Mouse (Mus musculus) bone marrow, adult 2 months (tissue): ENCODE measurements around the gene Tnxb. TPM values are rescaled to one million over a fixed set of nuclear protein-coding genes. Genes with fewer than 3 reads are reported as not detected.
A peak's percentile ranks its signal among the peaks of the same experiment; 100 is the strongest.

Source experiments
- H3K27ac ChIP-seq: fragments of 200-500 bp; 2 replicates; pipeline ENCODE4 v1.5.1; 2012; ENCODE audit warnings: low read depth, mild to moderate bottlenecking, control low read depth, inconsistent platforms, low read length; ENCODE audit not compliant: control insufficient read depth, poor library complexity, insufficient read depth
- H3K4me1 ChIP-seq: fragments of 200-500 bp; 2 replicates; pipeline ENCODE4 v1.6.1; 2011; ENCODE audit warnings: low read length; ENCODE audit not compliant: control insufficient read depth, insufficient read depth
- H3K4me3 ChIP-seq: fragments of 200-500 bp; replicated peaks from 2 replicates; pipeline ENCODE3; 2011; ENCODE audit warnings: mild to moderate bottlenecking, low read depth, low read length, control low read depth; ENCODE audit not compliant: control insufficient read depth
- CTCF ChIP-seq: fragments of 200-500 bp; IDR thresholded peaks from 2 replicates; pipeline ENCODE4 v1.5.1; 2011; ENCODE audit warnings: low read length, control low read depth; ENCODE audit not compliant: control insufficient read depth, insufficient read depth
- POLR2A ChIP-seq: fragments of 200-500 bp; IDR thresholded peaks from 2 replicates; pipeline ENCODE4 v1.6.1; 2011; ENCODE audit warnings: low read depth, mild to moderate bottlenecking, control low read depth, low read length, borderline replicate concordance; ENCODE audit not compliant: control insufficient read depth
- WGBS: fragments of 180-500 bp; shearing (Covaris S2); methylation state at CpG from one replicate; pipeline ENCODE4 v1.1.7; 2018; 5-methylcytosine and 5-hydroxymethylcytosine counted together
- polyA plus RNA-seq: library from polyadenylated mRNA; stranded (reverse); fragments of >200 nt; gene quantifications from 2 replicates; pipeline ENCODE4 v1.2.4, GENCODE M21; 2011; ENCODE audit warnings: low replicate concordance; ENCODE audit not compliant: missing spikeins, insufficient read depth, insufficient read length

Tnxb gene
- polyA plus RNA-seq, 1 experiment: 0.17 TPM

- Histone ChIP-seq H3K27ac (peak overlapping the region; percentile 45; the same call in 1 of the 2 replicates), H3K4me3 (peak overlapping the region; percentile 33), H3K4me1 (peaks cover 7% of the 10 kb centered on the region)
- 48% methylated on average over 30 of the region's 30 CpGs for WGBS
- TF ChIP-seq POLR2A: no peak
- no peak for TF ChIP-seq CTCF
Observed at GRCm38 (mm10) chr17:34645831-34646511, 24.4 kb upstream of the Tnxb start.

GRCm38 (mm10) chr17:34646906-34647787 lies 23.2 kb upstream of the Tnxb start, which contains the start of gene Atf6b:
TSS of gene Atf6b (plus strand) at chr17:34647146.
- TF ChIP-seq POLR2A: peak; percentile 49; the same call in 1 of the 2 replicates
- no peak for TF ChIP-seq CTCF
- H3K4me1 ChIP-seq: peaks cover 4% of the 10 kb centered on the region
- WGBS: under 1% methylated on average over 66 of the region's 66 CpGs
- peak within 1 kb of the TSS; percentile 72 for H3K27ac ChIP-seq
- peak within 1 kb of the TSS; percentile 88 for H3K4me3 ChIP-seq

GRCm38 (mm10) chr17:34648141-34648890 lies 22.0 kb upstream of the Tnxb start:
- no peak overlapping the region for H3K4me3 ChIP-seq
- TF ChIP-seq CTCF (no peak), POLR2A (no peak)
- WGBS: 84% methylated on average over 16 of the region's 16 CpGs
- peaks cover 4% of the 10 kb centered on the region for H3K4me1 ChIP-seq
- no peak overlapping the region for H3K27ac ChIP-seq

- Histone ChIP-seq H3K4me3 (no peak overlapping the region), H3K27ac (no peak overlapping the region), H3K4me1 (peaks cover 4% of the 10 kb centered on the region)
- WGBS: 65% methylated on average over 18 of the region's 18 CpGs
- no peak for TF ChIP-seq CTCF
- peak; percentile 0; the same call in 1 of the 2 replicates for TF ChIP-seq POLR2A
Observed at GRCm38 (mm10) chr17:34649106-34649864, 21.1 kb upstream of the Tnxb start.

GRCm38 (mm10) chr17:34650781-34651180 lies 19.6 kb upstream of the Tnxb start:
- TF ChIP-seq CTCF (no peak), POLR2A (no peak)
- H3K4me1 ChIP-seq: peaks cover 4% of the 10 kb centered on the region
- H3K27ac ChIP-seq: no peak overlapping the region
- 88% methylated on average over 14 of the region's 14 CpGs for WGBS
- H3K4me3 ChIP-seq: no peak overlapping the region

- no peak for TF ChIP-seq POLR2A
- peak; percentile 59 for TF ChIP-seq CTCF
- no peak overlapping the region for H3K4me3 ChIP-seq
- peaks cover 2% of the 10 kb centered on the region; the same call in 1 of the 2 replicates for H3K4me1 ChIP-seq
- H3K27ac ChIP-seq: no peak overlapping the region
- 62% methylated on average over 19 of the region's 19 CpGs for WGBS
Observed at GRCm38 (mm10) chr17:34651507-34652221, 18.7 kb upstream of the Tnxb start.

- peaks cover 2% of the 10 kb centered on the region; the same call in 1 of the 2 replicates for H3K4me1 ChIP-seq
- no peak overlapping the region for H3K4me3 ChIP-seq
- H3K27ac ChIP-seq: no peak overlapping the region
- TF ChIP-seq CTCF (no peak), POLR2A (no peak)
- WGBS: 88% methylated on average over 10 of the region's 10 CpGs
Observed at GRCm38 (mm10) chr17:34652546-34652945, 17.8 kb upstream of the Tnxb start.

GRCm38 (mm10) chr17:34652985-34653384 lies 17.4 kb upstream of the Tnxb start:
- 84% methylated on average over 8 of the region's 8 CpGs for WGBS
- H3K4me1 ChIP-seq: peaks cover 2% of the 10 kb centered on the region; the same call in 1 of the 2 replicates

More at GRCm38 (mm10) chr17:34652985-34653384, 17.4 kb upstream of the Tnxb start:
- no peak overlapping the region for H3K27ac ChIP-seq
- TF ChIP-seq CTCF (no peak), POLR2A (no peak)
- H3K4me3 ChIP-seq: no peak overlapping the region
